Mouse (Mus musculus): Measurements from ENCODE around the gene Gm12185. TPM values are rescaled to one million over a fixed set of nuclear protein-coding genes. Genes with fewer than 3 reads are reported as not detected.
"Not testable (repeated sequence)": the region's sequence is repeated elsewhere in the genome, so short reads cannot be mapped to it uniquely, and the experiment has no call there.

Gm12185 gene
- polyA plus RNA-seq, 1 experiment, result 0.10 TPM

- not testable (repeated sequence) for H3K4me3 ChIP-seq; H3K27me3 ChIP-seq (ENCODE audit: control insufficient read depth, insufficient read depth, insufficient read length); H3K79me2 ChIP-seq (ENCODE audit: control insufficient read depth, insufficient read depth); H3K4me2 ChIP-seq (ENCODE audit: low read depth); H3K36me3 ChIP-seq (ENCODE audit: control insufficient read depth, insufficient read depth); H3ac ChIP-seq (ENCODE audit: control insufficient read depth, insufficient read length)
Measured at GRCm38 (mm10) chr11:48974686-48975085, 17.3 kb downstream of the Gm12185 start.

GRCm38 (mm10) chr11:48946090-48946489 is 45.9 kb downstream of the Gm12185 start, which contains the start of gene Psme2b:
TSS of gene Psme2b (minus strand) at chr11:48946190.
- not testable (repeated sequence) for H3K36me3 ChIP-seq (ENCODE audit: control insufficient read depth, insufficient read depth); H3K27me3 ChIP-seq (ENCODE audit: control insufficient read depth, insufficient read depth, insufficient read length); H3ac ChIP-seq (ENCODE audit: control insufficient read depth, insufficient read length); H3K4me3 ChIP-seq; H3K79me2 ChIP-seq (ENCODE audit: control insufficient read depth, insufficient read depth); H3K4me2 ChIP-seq (ENCODE audit: low read depth)

- not testable (repeated sequence) for H3K36me3 ChIP-seq (ENCODE audit: control insufficient read depth, insufficient read depth); H3K79me2 ChIP-seq (ENCODE audit: control insufficient read depth, insufficient read depth); H3ac ChIP-seq (ENCODE audit: control insufficient read depth, insufficient read length)
Measured at GRCm38 (mm10) chr11:48939286-48939685, 52.7 kb downstream of the Gm12185 start.

GRCm38 (mm10) chr11:48935291-48935690 is 56.7 kb downstream of the Gm12185 start:
- H3K79me2 ChIP-seq (ENCODE audit: control insufficient read depth, insufficient read depth); H3K4me3 ChIP-seq; H3K36me3 ChIP-seq (ENCODE audit: control insufficient read depth, insufficient read depth); H3ac ChIP-seq (ENCODE audit: control insufficient read depth, insufficient read length); H3K27me3 ChIP-seq (ENCODE audit: control insufficient read depth, insufficient read depth, insufficient read length); H3K4me2 ChIP-seq (ENCODE audit: low read depth): not testable (repeated sequence)

More at GRCm38 (mm10) chr11:48939286-48939685, 52.7 kb downstream of the Gm12185 start:
- not testable (repeated sequence) for H3K27me3 ChIP-seq (ENCODE audit: control insufficient read depth, insufficient read depth, insufficient read length); H3K4me2 ChIP-seq (ENCODE audit: low read depth); H3K4me3 ChIP-seq

GRCm38 (mm10) chr11:48933923-48934322 is 58.1 kb downstream of the Gm12185 start:
- not testable (repeated sequence) for H3ac ChIP-seq (ENCODE audit: control insufficient read depth, insufficient read length)

GRCm38 (mm10) chr11:48933422-48933821 is 58.6 kb downstream of the Gm12185 start:
- not testable (repeated sequence) for H3K4me3 ChIP-seq; H3K4me2 ChIP-seq (ENCODE audit: low read depth); H3ac ChIP-seq (ENCODE audit: control insufficient read depth, insufficient read length); H3K36me3 ChIP-seq (ENCODE audit: control insufficient read depth, insufficient read depth); H3K79me2 ChIP-seq (ENCODE audit: control insufficient read depth, insufficient read depth); H3K27me3 ChIP-seq (ENCODE audit: control insufficient read depth, insufficient read depth, insufficient read length)

More at GRCm38 (mm10) chr11:48933923-48934322, 58.1 kb downstream of the Gm12185 start:
- not testable (repeated sequence) for H3K27me3 ChIP-seq (ENCODE audit: control insufficient read depth, insufficient read depth, insufficient read length); H3K36me3 ChIP-seq (ENCODE audit: control insufficient read depth, insufficient read depth); H3K79me2 ChIP-seq (ENCODE audit: control insufficient read depth, insufficient read depth); H3K4me3 ChIP-seq; H3K4me2 ChIP-seq (ENCODE audit: low read depth)

GRCm38 (mm10) chr11:48928068-48928467 is 64.0 kb downstream of the Gm12185 start:
- H3K4me2 ChIP-seq (ENCODE audit: low read depth); H3K79me2 ChIP-seq (ENCODE audit: control insufficient read depth, insufficient read depth); H3K4me3 ChIP-seq; H3K36me3 ChIP-seq (ENCODE audit: control insufficient read depth, insufficient read depth); H3ac ChIP-seq (ENCODE audit: control insufficient read depth, insufficient read length); H3K27me3 ChIP-seq (ENCODE audit: control insufficient read depth, insufficient read depth, insufficient read length): not testable (repeated sequence)

- not testable (repeated sequence) for H3K36me3 ChIP-seq (ENCODE audit: control insufficient read depth, insufficient read depth); H3K27me3 ChIP-seq (ENCODE audit: control insufficient read depth, insufficient read depth, insufficient read length); H3K4me3 ChIP-seq; H3K79me2 ChIP-seq (ENCODE audit: control insufficient read depth, insufficient read depth); H3ac ChIP-seq (ENCODE audit: control insufficient read depth, insufficient read length); H3K4me2 ChIP-seq (ENCODE audit: low read depth)
Measured at GRCm38 (mm10) chr11:48926437-48926836, 65.6 kb downstream of the Gm12185 start.

- H3K27me3 ChIP-seq (ENCODE audit: control insufficient read depth, insufficient read depth, insufficient read length); H3K36me3 ChIP-seq (ENCODE audit: control insufficient read depth, insufficient read depth); H3K4me3 ChIP-seq; H3K4me2 ChIP-seq (ENCODE audit: low read depth); H3ac ChIP-seq (ENCODE audit: control insufficient read depth, insufficient read length); H3K79me2 ChIP-seq (ENCODE audit: control insufficient read depth, insufficient read depth): not testable (repeated sequence)
Measured at GRCm38 (mm10) chr11:48923818-48924217, 68.2 kb downstream of the Gm12185 start.

- no peaks in the 10 kb centered on the region for H3K79me2 ChIP-seq (ENCODE audit: control insufficient read depth, insufficient read depth)
Measured at GRCm38 (mm10) chr11:48918380-48918779, 73.6 kb downstream of the Gm12185 start.

More at GRCm38 (mm10) chr11:48918380-48918779, 73.6 kb downstream of the Gm12185 start:
- H3K36me3 ChIP-seq (ENCODE audit: control insufficient read depth, insufficient read depth), result no peaks in the 10 kb centered on the region
- no peaks in the 10 kb centered on the region for H3K27me3 ChIP-seq (ENCODE audit: control insufficient read depth, insufficient read depth, insufficient read length)
- H3ac ChIP-seq (ENCODE audit: control insufficient read depth, insufficient read length), result no peak overlapping the region
- no peak for TF ChIP-seq USF1 (IDR thresholded peaks at IDR 0.05; ENCODE audit: low read depth)
- no peak for TF ChIP-seq CEBPB (IDR thresholded peaks at IDR 0.05; ENCODE audit: insufficient read depth, poor library complexity, severe bottlenecking)
- no peak for TF ChIP-seq MYOG (IDR thresholded peaks at IDR 0.05; ENCODE audit: control insufficient read depth in 1 of 3, insufficient read depth in 1 of 3, insufficient read length in 2 of 3, low read depth in 2 of 3)
- TF ChIP-seq TCF12 (IDR thresholded peaks at IDR 0.05; ENCODE audit: insufficient read depth, poor library complexity, severe bottlenecking), result no peak
- TF ChIP-seq REST (IDR thresholded peaks at IDR 0.05; ENCODE audit: insufficient read depth, insufficient read length), result no peak
- no peak for TF ChIP-seq POLR2A (IDR thresholded peaks at IDR 0.05; ENCODE audit: insufficient read length, low read depth)
- no peak for TF ChIP-seq SRF (IDR thresholded peaks at IDR 0.05; ENCODE audit: control insufficient read depth, insufficient read length, low read depth)
- no peak for TF ChIP-seq MYOD1 (IDR thresholded peaks at IDR 0.05; ENCODE audit: control insufficient read depth in 1 of 3, insufficient read length in 2 of 3, low read depth in 2 of 3)
- no peak for TF ChIP-seq MAX (IDR thresholded peaks at IDR 0.05; ENCODE audit: low read depth)
- no peak for TF ChIP-seq TCF3 (IDR thresholded peaks at IDR 0.05; ENCODE audit: insufficient read length, low read depth)
- TF ChIP-seq E2F4 (IDR thresholded peaks at IDR 0.05; ENCODE audit: insufficient read depth), result no peak
- no peak for TF ChIP-seq POLR2AphosphoS2 (IDR thresholded peaks at IDR 0.05; ENCODE audit: insufficient read length, low read depth)
- no peak overlapping the region for H3K4me3 ChIP-seq
- peak overlapping the region; percentile 59 for H3K4me2 ChIP-seq (ENCODE audit: low read depth)
